Mouse (Mus musculus) forebrain, embryonic 15.5 days (tissue): ENCODE data around the gene Slc46a2. TPM values are rescaled to one million over a fixed set of nuclear protein-coding genes. Genes with fewer than 3 reads are reported as not detected.

Source experiments
- ATAC-seq: fragments of 200-750 bp; cut with Nextera tagmentation; replicated peaks from 2 replicates; pipeline ENCODE4 v1.8.0; 2017; ENCODE audit warnings: mild to moderate bottlenecking, moderate TSS enrichment, moderate library complexity
- H3K27ac ChIP-seq: fragments of 300-500 bp; sonication (generic); replicated peaks from 2 replicates; pipeline ENCODE4 v1.5.1; 2015; ENCODE audit warnings: mild to moderate bottlenecking, inconsistent platforms
- H3K27me3 ChIP-seq: fragments of 300-500 bp; sonication (generic); 2 replicates; pipeline ENCODE4 v1.6.1; 2015; ENCODE audit warnings: inconsistent platforms
- H3K36me3 ChIP-seq: fragments of 300-500 bp; sonication (generic); 2 replicates; pipeline ENCODE4 v1.6.1; 2015; ENCODE audit warnings: mild to moderate bottlenecking, inconsistent platforms
- H3K4me1 ChIP-seq: fragments of 300-500 bp; sonication (generic); 2 replicates; pipeline ENCODE4 v1.6.1; 2015; ENCODE audit warnings: inconsistent platforms
- H3K4me2 ChIP-seq: fragments of 300-500 bp; sonication (generic); replicated peaks from 2 replicates; pipeline ENCODE4 v1.6.1; 2015; ENCODE audit warnings: mild to moderate bottlenecking, inconsistent platforms
- H3K4me3 ChIP-seq: fragments of 300-500 bp; sonication (generic); 2 replicates; pipeline ENCODE4 v1.5.1; 2015; ENCODE audit warnings: mild to moderate bottlenecking, inconsistent platforms
- H3K9ac ChIP-seq: fragments of 300-500 bp; sonication (generic); replicated peaks from 2 replicates; pipeline ENCODE4 v1.6.1; 2015; ENCODE audit warnings: mild to moderate bottlenecking, inconsistent platforms
- H3K9me3 ChIP-seq: fragments of 300-500 bp; sonication (generic); 2 replicates; pipeline ENCODE4 v1.6.1; 2016; ENCODE audit warnings: inconsistent platforms
- WGBS: fragments of 180-500 bp; shearing (Covaris S2); methylation state at CpG from one replicate; pipeline ENCODE4 v1.1.7; 2015; ENCODE audit warnings: mixed read lengths; 5-methylcytosine and 5-hydroxymethylcytosine counted together
- polyA plus RNA-seq: library from polyadenylated mRNA; unstranded; fragments of >200 nt; fragmentation: Nextera tagmentation; extraction: Ambion mirVana; gene quantifications from 2 replicates; pipeline ENCODE4 v1.2.1, GENCODE M21; 2015

Slc46a2 gene
- 0.09 TPM in 1 of 2 replicates, not detected in the other for polyA plus RNA-seq

- Histone ChIP-seq H3K4me3 (no peak within 1 kb of the TSS), H3K9ac (no peak within 1 kb of the TSS), H3K4me1 (no peaks in the 10 kb centered on the region), H3K9me3 (no peaks in the 10 kb centered on the region), H3K4me2 (no peak within 1 kb of the TSS), H3K27ac (no peak within 1 kb of the TSS), H3K27me3 (no peaks in the 10 kb centered on the region), H3K36me3 (no peaks in the 10 kb centered on the region)
- 17% methylated on average over 22 of the region's 22 CpGs for WGBS
- no peak for ATAC-seq
These were observed at the start of gene Slc46a2 for GRCm38 (mm10) chr4:59914608-59915403. TSS of gene Slc46a2 (minus strand) at chr4:59915056.

DNA sequence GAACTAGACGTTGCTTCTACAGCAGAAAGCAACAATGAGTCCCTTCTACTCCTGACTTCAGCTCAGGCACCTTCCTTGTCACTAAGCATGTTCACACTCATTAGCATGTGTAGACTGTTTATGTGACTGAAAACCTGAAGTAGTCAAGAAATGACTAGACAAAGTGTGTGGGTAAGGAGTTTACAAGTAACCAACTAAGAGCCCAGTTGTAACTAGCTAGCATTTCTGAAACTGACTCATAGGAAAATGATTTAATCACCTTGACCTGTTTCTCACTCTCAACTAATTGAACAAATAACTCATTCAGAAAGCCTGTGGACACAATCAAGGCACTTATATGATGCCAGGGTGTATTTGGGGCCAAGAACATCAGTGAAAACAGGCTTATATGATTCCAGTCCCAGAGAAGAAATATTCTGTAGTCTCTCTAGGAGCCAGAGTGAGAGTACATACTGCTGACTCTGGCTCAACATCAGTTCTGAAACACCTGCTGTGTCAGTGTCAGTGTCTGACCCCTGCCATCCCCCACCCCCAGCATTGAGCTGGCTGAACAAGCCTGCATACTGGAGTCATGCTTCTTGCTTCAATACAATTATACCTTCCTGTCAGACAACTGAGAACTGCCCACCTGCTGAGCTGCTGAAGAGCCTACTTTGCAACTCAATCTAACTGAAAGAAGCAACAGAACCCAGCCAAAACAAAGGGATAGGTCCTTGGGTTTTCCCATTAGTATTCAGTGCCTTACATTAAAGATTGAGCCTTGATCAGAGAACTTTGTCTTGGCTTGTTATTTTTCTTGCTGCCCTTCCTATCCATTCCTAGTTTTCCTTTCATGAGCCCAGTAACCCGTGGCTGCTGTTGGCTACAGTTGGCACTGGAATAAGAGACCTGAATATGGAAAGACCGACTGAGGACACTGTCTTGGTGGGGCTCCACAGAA, 48.8 kb upstream of the Slc46a2 start, which contains the start of gene Mup6:
Mup6 (plus strand) TSS at position 890 of the 940 bp plus-strand sequence.
- no peaks in the 10 kb centered on the region for H3K36me3 ChIP-seq
- no peaks in the 10 kb centered on the region for H3K9me3 ChIP-seq
- no peaks in the 10 kb centered on the region for H3K27me3 ChIP-seq
- 30% methylated on average over 3 of the region's 3 CpGs for WGBS
- no peak within 1 kb of the TSS for H3K27ac ChIP-seq
- H3K4me2 ChIP-seq = no peak within 1 kb of the TSS
- no peaks in the 10 kb centered on the region for H3K4me1 ChIP-seq
- H3K9ac ChIP-seq = no peak within 1 kb of the TSS
- H3K4me3 ChIP-seq = no peak within 1 kb of the TSS
- no peak for ATAC-seq

- no peaks in the 10 kb centered on the region for H3K4me1 ChIP-seq
- no peak for ATAC-seq
- no peaks in the 10 kb centered on the region for H3K36me3 ChIP-seq
- no peaks in the 10 kb centered on the region for H3K9me3 ChIP-seq
- WGBS = 81% methylated on average over 3 of the region's 3 CpGs
- H3K27me3 ChIP-seq = no peaks in the 10 kb centered on the region
- no peak within 1 kb of the TSS for H3K9ac ChIP-seq
- no peak within 1 kb of the TSS for H3K27ac ChIP-seq
- no peak within 1 kb of the TSS for H3K4me2 ChIP-seq
- no peak within 1 kb of the TSS for H3K4me3 ChIP-seq
These were observed 45.8 kb upstream of the Slc46a2 start, which contains the start of gene Mup4 for GRCm38 (mm10) chr4:59960610-59961009. TSS of gene Mup4 (minus strand) at chr4:59960710.

DNA sequence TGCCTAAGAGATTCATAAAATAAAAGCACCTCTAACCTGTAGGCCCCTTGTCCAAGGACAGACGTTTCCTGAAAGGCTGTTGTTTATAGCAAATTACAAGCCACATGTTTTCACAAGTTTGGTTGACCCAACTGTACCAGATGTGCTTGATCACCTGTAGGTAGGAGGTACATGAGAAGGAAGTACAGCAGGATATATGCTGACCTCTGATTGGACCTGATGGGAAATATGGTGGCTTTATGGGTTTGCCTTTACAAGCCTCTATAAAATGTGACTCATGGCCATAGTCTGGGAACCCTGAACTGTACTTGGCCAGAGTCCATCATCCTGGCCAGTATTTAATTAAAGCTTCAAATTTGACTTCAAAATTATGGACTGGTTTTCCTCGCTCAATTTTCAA, 22.7 kb upstream of the Slc46a2 start:
- H3K9me3 ChIP-seq = no peaks in the 10 kb centered on the region
- no peak overlapping the region for H3K4me2 ChIP-seq
- no peaks in the 10 kb centered on the region for H3K27me3 ChIP-seq
- no peak overlapping the region for H3K4me3 ChIP-seq
- no peak for ATAC-seq
- WGBS = 80% methylated on average over 2 of the region's 2 CpGs
- no peaks in the 10 kb centered on the region for H3K4me1 ChIP-seq
- H3K9ac ChIP-seq = no peak overlapping the region
- H3K36me3 ChIP-seq = no peaks in the 10 kb centered on the region
- no peak overlapping the region for H3K27ac ChIP-seq

- no peaks in the 10 kb centered on the region for H3K4me1 ChIP-seq
- ATAC-seq = peak; percentile 88
- H3K27ac ChIP-seq = no peak overlapping the region
- H3K36me3 ChIP-seq = no peaks in the 10 kb centered on the region
- no peak overlapping the region for H3K4me2 ChIP-seq
- H3K27me3 ChIP-seq = no peaks in the 10 kb centered on the region
- no peak overlapping the region for H3K4me3 ChIP-seq
- H3K9ac ChIP-seq = no peak overlapping the region
- no peaks in the 10 kb centered on the region for H3K9me3 ChIP-seq
- 58% methylated on average over 6 of the region's 6 CpGs for WGBS
These were observed 17.8 kb upstream of the Slc46a2 start for GRCm38 (mm10) chr4:59932505-59933281.

DNA sequence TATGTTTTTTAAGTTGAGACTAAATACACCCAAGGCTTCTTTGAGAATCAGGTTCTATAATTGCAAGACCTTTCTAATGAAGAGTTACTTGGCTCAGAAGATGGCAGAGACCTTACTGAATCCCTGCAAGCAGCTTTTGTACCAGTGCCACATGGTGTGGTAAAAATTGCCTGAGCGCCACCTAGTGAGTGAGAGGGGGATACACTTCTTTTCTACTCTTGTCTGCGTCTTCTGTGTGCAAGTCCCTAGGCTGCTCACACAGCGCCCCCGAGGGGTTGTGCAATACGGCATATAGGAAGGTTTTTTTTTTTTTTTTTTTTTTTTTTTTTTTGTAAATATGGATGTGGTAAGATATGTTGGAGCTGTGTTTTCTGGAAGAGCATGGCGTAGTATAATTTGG, 13.5 kb upstream of the Slc46a2 start:
- Histone ChIP-seq H3K27me3 (no peaks in the 10 kb centered on the region), H3K4me1 (no peaks in the 10 kb centered on the region), H3K4me3 (no peak overlapping the region), H3K9me3 (no peaks in the 10 kb centered on the region), H3K9ac (no peak overlapping the region), H3K36me3 (no peaks in the 10 kb centered on the region), H3K4me2 (no peak overlapping the region), H3K27ac (no peak overlapping the region)
- WGBS = 26% methylated on average over 6 of the region's 6 CpGs
- ATAC-seq = 0 out of 2 replicates have a peak, but pooled peaks have one; percentile 29

DNA sequence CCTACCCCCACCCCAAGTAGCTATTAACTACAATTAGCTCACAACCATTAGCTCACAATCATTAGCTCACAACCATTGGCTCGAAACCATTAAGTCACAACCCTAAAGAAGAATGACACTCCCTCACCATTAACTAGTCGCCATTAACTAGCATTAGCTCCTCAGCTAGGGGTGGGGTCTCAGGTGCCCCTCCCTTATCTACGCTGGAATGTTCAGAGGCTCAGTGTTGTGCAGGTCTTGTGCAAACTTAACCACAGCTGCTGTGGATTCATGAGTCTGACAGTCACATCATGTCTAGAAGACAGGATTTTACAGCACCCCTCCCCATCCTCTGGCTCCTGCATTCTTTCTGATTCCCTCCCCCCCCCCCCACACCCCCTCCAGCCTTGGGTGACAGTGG, 12.8 kb upstream of the Slc46a2 start:
- no peaks in the 10 kb centered on the region for H3K36me3 ChIP-seq
- ATAC-seq = no peak
- no peaks in the 10 kb centered on the region for H3K27me3 ChIP-seq
- H3K4me2 ChIP-seq = no peak overlapping the region
- H3K9ac ChIP-seq = no peak overlapping the region
- WGBS = 81% methylated on average over 3 of the region's 3 CpGs
- H3K4me3 ChIP-seq = no peak overlapping the region
- no peaks in the 10 kb centered on the region for H3K4me1 ChIP-seq
- no peak overlapping the region for H3K27ac ChIP-seq
- no peaks in the 10 kb centered on the region for H3K9me3 ChIP-seq

DNA sequence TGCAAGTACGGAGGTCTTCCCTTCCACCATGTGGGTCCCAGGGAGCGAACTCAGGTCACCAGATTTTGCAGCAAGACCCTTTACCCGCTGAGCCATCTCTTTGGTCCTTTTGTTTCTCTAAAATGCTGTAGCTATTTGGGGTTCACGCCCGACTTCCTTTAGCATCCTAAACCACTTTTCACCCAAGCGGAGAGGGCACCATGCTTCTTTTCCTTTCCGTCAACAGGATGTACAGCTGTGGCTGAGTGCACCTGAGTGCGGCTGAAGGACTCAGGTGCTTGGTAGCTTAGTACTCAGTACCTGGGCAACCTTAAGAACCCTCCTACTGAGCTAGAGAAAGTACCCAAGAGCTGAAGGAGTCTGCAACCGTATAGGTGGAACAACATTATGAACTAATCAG, 10.2 kb upstream of the Slc46a2 start:
- Histone ChIP-seq H3K4me3 (no peak overlapping the region), H3K4me1 (no peaks in the 10 kb centered on the region), H3K4me2 (no peak overlapping the region), H3K9me3 (no peaks in the 10 kb centered on the region), H3K9ac (no peak overlapping the region), H3K36me3 (no peaks in the 10 kb centered on the region), H3K27me3 (no peaks in the 10 kb centered on the region), H3K27ac (no peak overlapping the region)
- 86% methylated on average over 9 of the region's 9 CpGs for WGBS
- ATAC-seq = no peak

- no peak for ATAC-seq
- Histone ChIP-seq H3K4me2 (no peak overlapping the region), H3K27ac (no peak overlapping the region), H3K4me1 (no peaks in the 10 kb centered on the region), H3K27me3 (no peaks in the 10 kb centered on the region), H3K9me3 (no peaks in the 10 kb centered on the region), H3K9ac (no peak overlapping the region), H3K4me3 (no peak overlapping the region), H3K36me3 (no peaks in the 10 kb centered on the region)
- 92% methylated on average over 3 of the region's 3 CpGs for WGBS
These were observed 3.1 kb upstream of the Slc46a2 start for GRCm38 (mm10) chr4:59917966-59918365.

DNA sequence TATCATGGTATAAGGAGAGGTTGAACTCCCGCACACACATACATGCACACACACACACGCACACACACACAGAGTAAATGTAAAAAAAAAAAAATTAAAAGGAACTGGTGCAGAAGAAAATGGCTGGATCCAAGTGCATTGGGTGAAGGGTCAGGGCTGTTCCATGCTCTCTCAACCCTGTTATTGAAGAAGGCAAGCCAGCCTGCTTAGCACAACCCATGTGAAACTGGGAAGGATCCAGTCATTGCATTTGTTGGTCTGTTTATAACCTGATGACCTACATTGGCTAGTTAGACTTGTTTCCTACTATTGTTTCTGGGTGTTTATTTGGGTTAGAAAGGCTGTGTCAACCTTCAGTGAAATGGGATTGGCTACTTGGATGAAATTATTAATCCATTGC, 6.1 kb downstream of the Slc46a2 start:
- H3K27me3 ChIP-seq = no peaks in the 10 kb centered on the region
- H3K4me2 ChIP-seq = no peak overlapping the region
- no peak overlapping the region for H3K27ac ChIP-seq
- no peak for ATAC-seq
- no peaks in the 10 kb centered on the region for H3K9me3 ChIP-seq
- no peak overlapping the region for H3K9ac ChIP-seq
- WGBS = 93% methylated on average over 2 of the region's 2 CpGs
- H3K4me1 ChIP-seq = no peaks in the 10 kb centered on the region
- no peak overlapping the region for H3K4me3 ChIP-seq
- no peaks in the 10 kb centered on the region for H3K36me3 ChIP-seq

DNA sequence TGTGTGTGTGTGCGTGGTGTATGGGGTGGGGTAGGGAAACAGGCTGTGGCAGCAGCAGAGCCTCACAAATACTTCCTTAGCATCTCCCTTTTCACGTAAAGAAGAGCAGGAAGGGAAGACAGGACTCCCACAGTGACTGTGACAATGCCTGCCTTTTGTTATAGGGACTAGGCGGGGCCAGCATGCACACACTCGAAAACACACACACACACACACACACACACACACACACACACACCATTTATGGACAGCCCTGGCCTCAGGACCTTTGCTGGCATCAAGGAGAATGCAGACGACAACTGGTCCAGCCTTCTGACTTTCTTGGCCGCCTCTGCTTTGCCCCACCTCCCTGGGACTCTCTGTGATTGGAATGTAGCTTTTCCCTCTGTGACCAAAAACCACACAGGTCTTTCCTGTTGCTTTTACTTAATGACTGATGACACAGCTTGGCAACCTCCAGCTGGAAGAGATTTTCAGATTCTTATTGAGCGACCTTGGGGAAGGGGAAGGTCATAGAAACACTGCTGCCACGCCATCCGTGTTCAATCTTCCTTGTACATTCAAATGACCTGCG, 7.1 kb downstream of the Slc46a2 start:
- Histone ChIP-seq H3K36me3 (no peaks in the 10 kb centered on the region), H3K9me3 (no peaks in the 10 kb centered on the region), H3K4me1 (no peaks in the 10 kb centered on the region), H3K27ac (no peak overlapping the region), H3K4me2 (no peak overlapping the region), H3K9ac (no peak overlapping the region), H3K27me3 (no peaks in the 10 kb centered on the region), H3K4me3 (no peak overlapping the region)
- ATAC-seq = no peak
- 58% methylated on average over 9 of the region's 10 CpGs for WGBS
